Mouse (Mus musculus) v-Abl transformed pro-B cells (cell line): Measurements from ENCODE around the gene Blm.

Experiments used
- in situ Hi-C, 2 experiments: fragments of 400-800 bp; cut with MboI; formaldehyde crosslinking; loops; one replicate each; pipeline ENCODE4 v1.15.1; 2025; ENCODE audit not compliant: unreplicated experiment in 2 of 2

Gene Blm

DNA sequence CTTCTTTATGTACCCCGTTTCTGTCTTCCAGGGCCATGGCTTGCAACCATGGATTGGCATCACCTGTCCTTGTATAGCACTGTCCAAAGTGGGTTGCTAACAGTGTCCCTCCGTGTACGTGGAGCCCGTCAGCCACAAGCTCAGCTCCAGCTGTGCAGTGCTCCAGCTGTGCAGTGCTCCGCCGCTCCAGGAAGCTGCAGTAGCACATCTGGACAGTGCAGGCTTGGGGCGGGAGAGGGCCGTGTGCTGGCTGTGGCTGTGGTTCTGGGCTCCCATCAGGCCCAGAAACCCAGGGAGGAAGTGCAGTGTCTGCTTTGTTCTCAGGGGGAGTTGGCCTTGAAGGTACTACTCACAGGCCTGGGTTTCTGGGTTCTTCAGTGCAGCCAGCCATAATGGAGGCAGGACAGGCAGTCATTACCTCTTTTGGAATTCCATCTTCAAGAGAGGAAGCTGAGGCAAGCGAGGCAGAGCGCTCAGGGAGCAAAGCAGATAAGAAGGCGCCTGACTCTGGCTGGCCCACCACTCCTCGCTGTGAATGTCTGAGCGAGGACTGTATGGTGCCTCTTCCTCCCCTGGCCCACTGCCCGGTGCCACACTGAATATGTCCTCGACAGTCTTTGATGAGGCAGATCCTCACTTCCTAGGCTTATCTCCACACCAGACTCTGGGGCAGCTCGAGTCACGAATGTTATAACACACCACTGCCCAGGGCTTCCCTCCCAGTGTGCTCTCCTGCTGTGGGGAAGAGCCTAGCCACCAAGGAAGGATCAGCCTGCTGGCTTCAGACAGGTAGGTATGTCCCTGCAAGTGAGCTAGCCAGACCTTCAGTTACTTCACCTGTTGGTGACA, 90.3 kb downstream of the Blm start:
- in situ Hi-C loops = no loop called here

GRCm38 (mm10) chr7:80443124-80443523, 91.8 kb downstream of the Blm start:
- in situ Hi-C loops = no loop called here

DNA sequence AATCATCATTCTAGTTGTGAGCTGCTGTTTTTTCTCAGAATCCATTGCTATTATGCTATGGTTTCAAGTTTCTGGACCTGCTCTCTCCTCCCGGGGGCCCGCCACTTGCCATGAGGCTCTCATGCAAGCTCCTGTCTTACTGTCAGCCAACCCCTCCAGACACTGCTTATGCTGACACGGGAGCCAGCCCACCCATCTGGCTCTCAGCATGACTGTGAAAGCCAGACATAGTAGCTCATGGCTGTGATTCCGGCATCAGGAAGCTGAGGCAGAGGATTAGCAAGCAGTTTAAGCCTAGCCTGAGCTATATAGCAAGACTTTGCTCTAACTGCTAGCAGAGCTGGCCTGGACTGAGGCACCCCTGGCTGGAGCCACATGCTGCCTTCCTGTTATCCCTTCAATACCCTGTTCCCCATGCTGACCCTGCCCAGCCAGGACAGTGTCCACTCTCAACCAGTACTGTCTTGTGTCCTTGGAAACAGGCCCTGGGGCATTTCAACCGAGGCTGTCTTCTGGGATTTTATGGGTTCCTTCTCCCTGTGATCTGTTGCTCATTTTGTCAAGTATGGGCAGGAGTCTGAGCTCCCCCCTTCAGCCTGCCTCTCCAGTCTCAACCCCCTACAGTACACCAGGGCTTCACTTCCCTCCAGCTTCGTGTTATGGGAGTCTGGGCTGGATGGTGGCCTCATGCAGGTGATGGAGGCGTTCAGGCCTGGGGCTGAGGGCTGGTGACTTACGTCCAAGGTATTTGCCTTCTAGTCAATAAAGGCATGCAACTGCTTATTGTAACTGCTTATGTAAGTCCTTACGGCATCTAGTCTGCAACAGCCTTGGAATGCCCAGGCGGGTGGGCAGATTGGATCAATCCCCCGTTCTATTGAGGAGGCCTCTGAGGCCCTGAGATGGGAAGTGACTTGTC, 92.7 kb downstream of the Blm start:
- in situ Hi-C loops = no loop called here

GRCm38 (mm10) chr7:80440685-80441084, 94.2 kb downstream of the Blm start:
- in situ Hi-C loops = no loop called here

DNA sequence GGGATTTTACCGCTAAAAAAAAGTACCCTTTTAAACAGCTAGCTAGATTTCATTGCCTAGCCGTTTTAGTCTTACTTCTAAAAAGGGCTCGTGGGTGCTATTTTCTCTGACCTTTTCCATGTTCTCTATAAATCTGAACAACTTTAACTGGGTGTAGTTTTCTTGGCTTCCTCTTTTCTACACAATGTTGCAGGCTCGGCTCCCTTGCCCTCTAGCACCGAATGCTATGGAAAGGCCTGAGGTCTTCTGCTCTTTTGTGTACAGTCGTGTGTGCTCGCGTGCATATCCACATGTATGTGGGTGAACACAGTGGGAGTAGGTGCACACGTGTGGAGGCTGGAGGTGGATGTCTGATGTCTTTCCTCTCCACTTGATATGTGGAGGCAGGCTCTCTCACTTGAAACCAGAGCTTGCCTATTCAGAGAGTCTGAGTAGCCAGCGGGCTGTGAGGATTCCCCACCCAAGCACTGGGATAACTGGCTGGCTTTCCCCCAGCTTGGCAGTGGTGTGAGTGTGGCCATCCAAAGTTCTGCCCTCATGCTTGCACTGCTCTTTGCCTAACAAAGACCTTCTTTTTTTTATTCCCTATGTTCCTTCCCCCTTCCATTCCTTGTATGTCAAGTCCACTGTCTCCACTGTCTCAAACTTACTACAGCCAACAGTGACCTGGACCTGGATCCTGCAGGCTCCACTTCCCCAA, 95.0 kb downstream of the Blm start:
- in situ Hi-C loops = no loop called here

DNA sequence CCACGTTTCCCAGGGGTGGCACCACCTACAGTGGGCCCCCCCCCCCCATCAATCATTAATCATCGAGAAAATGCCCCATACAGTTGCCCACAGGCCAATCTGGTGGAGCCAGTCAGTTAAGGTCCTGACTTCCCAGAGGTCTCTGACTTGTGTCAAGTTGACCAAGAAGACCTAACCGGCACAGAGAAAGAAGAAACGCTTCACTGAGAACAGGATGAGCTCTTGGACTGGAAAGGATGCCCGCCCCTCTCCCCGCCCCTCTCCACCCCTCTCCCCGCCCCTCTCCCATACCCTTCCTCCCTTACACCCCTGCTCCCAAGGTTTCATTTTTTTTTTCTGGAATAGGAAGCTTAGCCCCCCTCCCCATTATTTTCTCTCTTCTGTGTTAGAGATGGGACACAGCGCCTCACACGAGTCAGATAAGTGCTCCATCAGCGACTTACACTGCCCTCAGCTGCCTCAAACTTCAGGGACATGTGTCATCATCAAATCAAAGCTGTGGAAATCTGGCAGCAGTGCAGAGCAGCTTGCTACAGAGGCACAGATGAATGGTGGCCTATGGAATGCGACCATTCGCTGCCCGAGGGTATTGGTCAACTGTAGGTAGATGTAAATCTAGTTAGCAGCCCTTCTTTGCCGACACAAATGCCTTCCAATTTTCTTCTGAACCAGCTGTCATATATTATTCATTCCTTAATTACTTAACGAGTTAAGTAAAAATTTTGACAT, 95.7 kb downstream of the Blm start:
- in situ Hi-C loops = no loop called here

DNA sequence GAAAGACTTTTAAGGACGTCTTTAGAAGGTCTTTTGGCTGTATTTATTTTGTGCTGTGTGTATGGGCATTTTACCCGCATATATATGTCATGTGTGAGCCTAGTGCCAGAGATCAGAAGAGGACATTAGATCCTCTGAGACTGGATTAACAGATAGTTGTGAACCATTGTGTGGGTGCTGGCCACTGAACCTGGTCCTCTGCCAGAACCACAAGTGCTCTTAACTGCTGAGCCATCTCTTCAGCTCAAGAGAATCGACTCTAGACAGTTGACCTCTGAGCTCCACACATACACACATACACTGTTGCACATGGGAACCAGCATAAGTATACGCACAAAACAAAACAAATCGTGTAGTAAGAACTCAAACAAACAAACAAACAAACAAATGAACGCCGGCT, 98.3 kb downstream of the Blm start:
- in situ Hi-C loops = no loop called here

DNA sequence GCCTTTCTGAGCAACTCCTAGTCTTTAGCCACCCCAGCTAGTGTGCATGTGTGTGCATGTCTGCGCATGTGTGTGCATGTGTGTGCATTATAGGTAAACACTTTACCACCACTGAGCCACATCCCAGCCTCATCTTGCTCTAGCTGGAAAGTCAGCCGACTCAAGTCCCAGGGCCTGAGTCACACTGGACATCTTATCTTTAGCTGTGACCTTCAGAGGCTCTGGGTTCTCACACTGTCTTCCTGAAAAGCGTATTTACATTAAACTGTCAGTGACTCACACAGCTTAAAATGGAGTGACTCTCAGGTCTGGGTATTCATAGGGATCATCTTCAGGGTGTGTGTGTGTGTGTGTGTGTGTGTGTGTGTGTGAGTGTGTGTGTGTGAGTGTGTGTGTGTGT, 99.3 kb downstream of the Blm start:
- in situ Hi-C loops = no loop called here

DNA sequence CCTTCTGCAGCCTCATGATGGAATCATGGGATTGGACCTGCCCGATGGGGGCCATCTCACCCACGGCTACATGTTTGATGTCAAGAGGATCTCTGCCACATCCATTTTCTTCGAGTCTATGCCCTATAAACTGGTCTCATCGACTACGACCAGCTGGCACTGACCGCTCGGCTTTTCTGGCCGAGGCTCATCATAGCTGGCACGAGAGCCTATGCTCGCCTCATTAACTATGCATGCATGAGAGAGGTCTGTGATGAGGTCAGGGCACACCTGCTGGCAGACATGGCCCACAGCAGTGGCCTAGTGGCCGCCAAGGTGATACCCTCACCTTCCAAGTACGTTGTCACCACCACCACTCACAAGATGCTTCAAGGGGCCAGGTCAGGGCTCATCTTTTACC, 105.3 kb downstream of the Blm start:
- in situ Hi-C loops = no loop called here

DNA sequence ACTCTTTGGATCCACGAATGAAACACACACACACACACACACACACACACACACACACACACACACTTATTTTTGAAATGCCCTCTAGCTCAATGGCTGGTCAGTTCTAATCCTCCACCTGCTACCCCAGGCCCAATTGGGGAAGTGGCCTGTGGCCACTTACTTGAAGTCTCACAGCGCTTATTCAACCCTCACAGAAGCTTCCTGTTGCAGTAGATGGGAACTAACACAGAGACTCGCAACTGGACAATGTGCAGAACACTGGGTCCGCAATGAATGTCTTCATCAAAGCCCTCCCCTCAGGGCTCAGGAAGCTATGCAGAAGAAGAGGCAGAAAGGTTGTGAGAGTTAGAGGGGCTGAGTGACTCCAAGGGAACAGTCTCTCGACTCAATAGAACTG, 107.2 kb downstream of the Blm start:
- in situ Hi-C loops = no loop called here

- in situ Hi-C loops = no loop called here
Measured at GRCm38 (mm10) chr7:80426363-80426762, 108.6 kb downstream of the Blm start.

DNA sequence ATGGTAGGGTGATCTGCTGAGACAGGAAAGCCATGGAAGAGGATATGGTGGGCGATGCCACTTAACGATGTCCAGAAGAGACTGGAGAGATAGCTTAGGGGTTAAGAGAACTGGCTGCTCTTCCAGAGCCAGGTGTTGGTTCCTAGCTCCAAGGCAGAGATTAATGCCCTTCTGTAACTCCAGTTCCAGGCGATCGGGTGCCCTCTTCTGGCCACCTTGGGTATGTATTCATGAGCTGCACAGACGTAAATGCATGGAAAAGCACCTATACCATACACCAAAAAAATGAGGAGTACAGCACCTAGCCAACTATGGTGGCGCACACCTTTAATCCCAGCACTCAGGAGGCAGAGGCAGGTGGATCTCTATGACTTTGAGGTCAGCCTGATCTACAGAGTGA, 110.2 kb downstream of the Blm start:
- in situ Hi-C loops = loop anchor here in 1 of 2 experiments (25.0 kb wide), 1 partner anchor 638 kb away; the partner anchor contains the start of gene Alpk3

GRCm38 (mm10) chr7:80422759-80423480, 112.0 kb downstream of the Blm start:
- in situ Hi-C loops = loop anchor here in 1 of 2 experiments (25.0 kb wide), 1 partner anchor 639 kb away; the partner anchor contains the start of gene Alpk3

- in situ Hi-C loops = loop anchor here in 1 of 2 experiments (25.0 kb wide), 1 partner anchor 641 kb away; the partner anchor contains the start of gene Alpk3
Measured at GRCm38 (mm10) chr7:80421576-80421975, 113.3 kb downstream of the Blm start.

DNA sequence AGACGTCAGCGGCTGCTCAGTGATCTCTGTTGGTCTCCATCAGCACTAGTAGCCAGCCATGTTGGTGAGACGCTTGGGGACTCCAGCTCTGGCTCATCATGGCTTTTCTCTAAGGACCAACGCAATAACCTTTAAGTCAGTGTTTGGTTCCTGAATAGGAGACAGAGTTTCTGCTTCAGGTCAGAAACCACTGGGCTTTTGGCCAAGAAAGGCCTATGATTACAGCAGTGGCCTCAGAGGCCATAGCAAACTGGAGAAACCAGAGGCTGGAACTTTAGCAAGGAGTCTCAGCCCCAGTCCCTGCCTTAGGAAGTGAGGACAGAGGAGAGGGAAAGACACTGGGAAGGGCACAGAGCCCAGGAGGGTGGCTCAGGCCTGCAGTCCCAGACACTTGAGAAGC, 114.3 kb downstream of the Blm start:
- in situ Hi-C loops = loop anchor here in 1 of 2 experiments (25.0 kb wide), 1 partner anchor 642 kb away; the partner anchor contains the start of gene Alpk3

DNA sequence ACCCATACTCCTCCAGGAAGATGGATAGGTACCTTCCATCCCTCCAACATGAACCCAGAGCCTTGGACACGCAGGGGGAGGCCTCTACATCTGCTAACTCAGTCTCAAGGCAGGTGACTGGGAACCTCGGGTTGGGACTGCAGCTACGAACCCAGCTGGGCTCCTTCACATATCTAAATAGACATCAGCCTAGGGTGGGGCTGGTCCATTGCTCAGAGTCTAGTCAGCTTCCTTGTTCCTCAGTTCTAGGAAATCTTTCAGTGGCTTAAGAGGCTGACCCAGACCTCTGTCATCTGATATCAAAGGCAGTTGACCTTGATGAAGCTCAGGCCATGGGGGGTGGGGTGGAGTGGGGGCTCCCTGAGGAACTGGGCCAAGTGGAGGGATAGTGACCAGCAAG, 115.6 kb downstream of the Blm start:
- in situ Hi-C loops = loop anchor here in 1 of 2 experiments (25.0 kb wide), 1 partner anchor 643 kb away; the partner anchor contains the start of gene Alpk3

DNA sequence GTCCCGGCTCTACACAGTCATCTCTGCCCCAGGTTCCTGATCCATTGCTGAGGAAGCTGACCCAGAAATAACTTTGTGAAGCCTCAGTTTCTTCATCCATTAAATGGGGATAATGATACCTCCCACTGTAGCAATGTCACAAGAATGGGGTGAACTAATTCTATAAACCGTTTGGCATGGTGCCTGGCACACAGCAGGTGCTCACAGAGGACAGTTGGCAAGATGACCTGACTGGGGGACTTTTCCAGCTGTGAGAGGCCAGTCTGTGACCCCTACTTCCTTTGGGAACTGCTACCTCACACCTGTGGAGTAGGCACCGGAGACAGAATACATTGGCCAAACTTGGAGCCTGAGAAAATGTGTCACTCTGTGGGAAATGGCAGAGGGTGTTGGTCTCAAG, 116.9 kb downstream of the Blm start:
- in situ Hi-C loops = loop anchor here in 1 of 2 experiments (25.0 kb wide), 1 partner anchor 644 kb away; the partner anchor contains the start of gene Alpk3

GRCm38 (mm10) chr7:80417601-80418000, 117.3 kb downstream of the Blm start:
- in situ Hi-C loops = loop anchor here in 1 of 2 experiments (25.0 kb wide), 1 partner anchor 645 kb away; the partner anchor contains the start of gene Alpk3

- in situ Hi-C loops = loop anchor here in 1 of 2 experiments (25.0 kb wide), 1 partner anchor 645 kb away; the partner anchor contains the start of gene Alpk3
Measured at GRCm38 (mm10) chr7:80416969-80417368, 118.0 kb downstream of the Blm start.
